Mouse (Mus musculus) heart, embryonic 14.5 days (tissue): ENCODE data around the gene Krt87. TPM values are rescaled to one million over a fixed set of nuclear protein-coding genes. Genes with fewer than 3 reads are reported as not detected.

ENCODE experiments used
- ATAC-seq: fragments of 200-750 bp; cut with Nextera tagmentation; 2 replicates; pipeline ENCODE4 v1.8.0; 2017; ENCODE audit warnings: low read depth, moderate TSS enrichment; ENCODE audit not compliant: insufficient number of reproducible peaks, insufficient read depth, low FRiP score
- H3K27ac ChIP-seq, 2 experiments: fragments of 200-500 bp in 1 of 2; fragments of 300-500 bp in 1 of 2; sonication (generic) in 1 of 2; replicated peaks in 1 of 2; 2 replicates each; pipeline ENCODE4 v1.5.1; 2012 to 2014; ENCODE audit warnings: low read depth in 2 of 2, low read length in 2 of 2, control low read depth in 1 of 2, mild to moderate bottlenecking in 1 of 2, mixed read lengths in 1 of 2; ENCODE audit not compliant: control insufficient read depth in 1 of 2, insufficient read depth in 1 of 2
- H3K27me3 ChIP-seq: fragments of 300-500 bp; sonication (generic); 2 replicates; pipeline ENCODE4 v1.6.1; 2014; ENCODE audit warnings: mild to moderate bottlenecking, low read length, control low read depth; ENCODE audit not compliant: control insufficient read depth, insufficient read depth
- H3K36me3 ChIP-seq: fragments of 300-500 bp; sonication (generic); 2 replicates; pipeline ENCODE4 v1.6.1; 2014; ENCODE audit warnings: mild to moderate bottlenecking, control low read depth, low read length, mixed read lengths; ENCODE audit not compliant: control insufficient read depth, insufficient read depth
- H3K4me1 ChIP-seq, 2 experiments: fragments of 200-500 bp in 1 of 2; fragments of 300-500 bp in 1 of 2; sonication (generic) in 1 of 2; 2 replicates each; pipeline ENCODE4 v1.6.1; 2012 to 2014; ENCODE audit warnings: low read length in 2 of 2, control low read depth in 1 of 2, mixed read lengths in 1 of 2; ENCODE audit not compliant: control insufficient read depth in 2 of 2, insufficient read depth in 2 of 2
- H3K4me2 ChIP-seq: fragments of 300-500 bp; sonication (generic); 2 replicates; pipeline ENCODE4 v1.6.1; 2014; ENCODE audit warnings: mild to moderate bottlenecking, low read length
- H3K4me3 ChIP-seq, 2 experiments: fragments of 200-500 bp in 1 of 2; fragments of 300-500 bp in 1 of 2; sonication (generic) in 1 of 2; 2 replicates each; pipeline ENCODE4 v1.5.1; 2012 to 2014; ENCODE audit warnings: low read length in 2 of 2, mild to moderate bottlenecking in 2 of 2, control low read depth in 1 of 2, low read depth in 1 of 2, moderate library complexity in 1 of 2; ENCODE audit not compliant: control insufficient read depth in 1 of 2, insufficient read depth in 1 of 2
- H3K9ac ChIP-seq: fragments of 300-500 bp; sonication (generic); 2 replicates; pipeline ENCODE4 v1.6.1; 2014; ENCODE audit warnings: mild to moderate bottlenecking, low read length
- H3K9me3 ChIP-seq: fragments of 300-500 bp; sonication (generic); 2 replicates; pipeline ENCODE4 v1.6.1; 2016; ENCODE audit warnings: low read length, control low read depth; ENCODE audit not compliant: control insufficient read depth
- WGBS: fragments of 180-500 bp; shearing (Covaris S2); extraction: QIAGEN DNeasy Blood & Tissue Kit; methylation state at CpG from one replicate; pipeline ENCODE4 v1.1.7; 2014; 5-methylcytosine and 5-hydroxymethylcytosine counted together
- polyA plus RNA-seq: library from polyadenylated mRNA; unstranded; fragments of >200 nt; fragmentation: Nextera tagmentation; extraction: Ambion mirVana; gene quantifications from 2 replicates; pipeline ENCODE4 v1.2.1, GENCODE M21; 2014

Krt87 gene
- polyA plus RNA-seq, 1 experiment from 2014 or later: not detected

DNA sequence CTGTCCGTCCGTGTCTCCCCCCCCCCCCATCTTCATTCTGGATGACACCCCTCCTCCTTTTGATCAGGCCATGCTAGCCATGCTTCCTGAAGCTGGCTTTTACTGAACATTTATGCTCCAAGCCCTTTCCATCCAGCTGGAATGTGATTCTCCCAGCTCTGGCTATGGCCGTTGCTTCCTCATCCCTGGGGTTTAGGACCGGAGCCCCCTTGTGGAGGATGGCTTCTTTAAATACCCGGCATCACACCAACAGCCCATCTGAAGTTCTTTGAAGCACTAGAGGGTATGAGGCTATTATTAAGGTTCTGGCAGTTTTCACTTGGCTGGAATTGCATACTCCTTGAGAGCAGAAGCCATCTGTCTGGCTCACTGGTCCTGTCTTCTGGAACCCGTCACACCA, 17.7 kb downstream of the Krt87 start:
- no peak for ATAC-seq
- no peaks in the 10 kb centered on the region for H3K9me3 ChIP-seq
- H3K27ac ChIP-seq: no peak overlapping the region
- H3K4me1 ChIP-seq: peaks cover 0 to 3% of the 10 kb centered on the region in 2 experiments; a peak in 1 of 4 replicates
- H3K9ac ChIP-seq: no peak overlapping the region
- WGBS: 30% methylated on average over 4 of the region's 6 CpGs
- no peak overlapping the region for H3K4me3 ChIP-seq
- H3K4me2 ChIP-seq: no peak overlapping the region
- H3K36me3 ChIP-seq: no peaks in the 10 kb centered on the region
- H3K27me3 ChIP-seq: no peaks in the 10 kb centered on the region; the same call in 1 of the 2 replicates

DNA sequence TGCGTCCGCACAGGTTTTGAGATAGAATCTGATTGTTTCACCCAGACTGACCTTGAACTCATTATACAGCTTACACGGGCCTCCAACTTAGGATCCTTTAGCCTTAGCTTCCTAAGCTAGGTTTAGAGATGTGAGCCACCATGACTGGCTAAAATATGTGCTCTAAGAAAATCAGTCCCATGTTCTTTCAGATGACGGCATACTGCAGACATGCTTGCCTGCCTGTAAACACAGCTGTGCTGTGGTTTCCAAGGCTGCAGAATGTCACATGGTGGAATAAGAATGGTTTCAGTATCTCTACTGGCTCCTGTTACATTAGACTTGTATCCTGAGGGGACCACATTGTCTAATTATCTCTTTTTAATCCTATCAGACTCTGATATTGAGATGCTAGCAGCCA, 19.7 kb downstream of the Krt87 start:
- H3K9me3 ChIP-seq: no peaks in the 10 kb centered on the region
- H3K4me2 ChIP-seq: no peak overlapping the region
- H3K36me3 ChIP-seq: no peaks in the 10 kb centered on the region
- no peaks in the 10 kb centered on the region for H3K4me1 ChIP-seq
- no peak overlapping the region for H3K4me3 ChIP-seq
- H3K27me3 ChIP-seq: peaks cover 11% of the 10 kb centered on the region
- H3K27ac ChIP-seq: no peak overlapping the region
- 76% methylated on average over 4 of the region's 4 CpGs for WGBS
- ATAC-seq: no peak
- H3K9ac ChIP-seq: no peak overlapping the region

GRCm38 (mm10) chr15:101414807-101415565, 23.6 kb downstream of the Krt87 start:
- Histone ChIP-seq H3K27ac (no peak overlapping the region), H3K9ac (no peak overlapping the region), H3K4me2 (no peak overlapping the region), H3K9me3 (no peaks in the 10 kb centered on the region), H3K4me3 (no peak overlapping the region), H3K4me1 (peaks cover 6% of the 10 kb centered on the region in 2 experiments; a peak in 3 of 4 replicates), H3K36me3 (no peaks in the 10 kb centered on the region), H3K27me3 (peaks cover 36% of the 10 kb centered on the region)
- no peak for ATAC-seq
- 38% methylated on average over 11 of the region's 11 CpGs for WGBS

DNA sequence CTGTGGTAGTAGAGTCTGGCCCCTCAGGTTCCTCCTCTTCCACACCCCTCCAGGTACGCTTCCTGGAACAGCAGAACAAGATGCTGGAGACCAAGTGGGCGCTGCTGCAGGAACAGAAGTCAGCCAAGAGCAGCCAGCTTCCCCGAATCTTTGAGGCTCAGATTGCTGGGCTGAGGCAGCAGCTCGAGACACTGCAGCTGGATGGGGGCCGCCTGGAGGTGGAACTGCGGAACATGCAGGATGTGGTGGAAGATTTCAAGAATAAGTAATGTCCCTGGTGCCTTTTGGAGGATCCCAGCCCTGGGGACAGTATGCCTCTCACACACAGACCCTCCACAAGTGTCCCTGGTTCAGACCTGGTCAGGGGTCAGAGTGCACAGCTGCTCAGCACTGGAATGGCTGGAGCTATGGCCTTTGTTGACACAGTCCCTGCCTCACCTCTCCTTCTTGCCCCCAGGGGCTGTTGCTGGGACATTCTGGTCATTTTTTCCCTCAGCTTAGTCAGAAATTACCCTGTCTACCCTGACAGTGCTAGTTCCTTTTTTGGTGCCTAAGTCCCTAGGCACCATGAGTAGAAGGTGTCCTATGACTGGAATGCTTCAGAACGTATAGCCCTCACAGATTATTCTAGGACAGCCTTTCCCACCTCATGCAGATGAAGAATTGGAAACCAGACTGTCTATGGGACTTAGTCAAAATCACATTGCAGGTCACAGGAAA, 24.5 kb downstream of the Krt87 start:
- H3K4me1 ChIP-seq: peaks cover 6% of the 10 kb centered on the region in 2 experiments; a peak in 3 of 4 replicates
- H3K27ac ChIP-seq: no peak overlapping the region
- H3K4me2 ChIP-seq: no peak overlapping the region
- H3K36me3 ChIP-seq: no peaks in the 10 kb centered on the region
- no peaks in the 10 kb centered on the region for H3K9me3 ChIP-seq
- H3K4me3 ChIP-seq: no peak overlapping the region
- no peak for ATAC-seq
- H3K27me3 ChIP-seq: peaks cover 36% of the 10 kb centered on the region
- 46% methylated on average over 7 of the region's 7 CpGs for WGBS
- H3K9ac ChIP-seq: no peak overlapping the region

- no peaks in the 10 kb centered on the region for H3K36me3 ChIP-seq
- no peak overlapping the region; a peak in 1 of 4 replicates for H3K4me3 ChIP-seq
- 28% methylated on average over 26 of the region's 31 CpGs for WGBS
- peaks cover 36% of the 10 kb centered on the region for H3K27me3 ChIP-seq
- H3K4me2 ChIP-seq: no peak overlapping the region
- no peak for ATAC-seq
- H3K9me3 ChIP-seq: no peaks in the 10 kb centered on the region
- no peak overlapping the region; the same call in 1 of the 2 replicates for H3K9ac ChIP-seq
- peaks cover 6% of the 10 kb centered on the region in 2 experiments; a peak in 3 of 4 replicates for H3K4me1 ChIP-seq
- no peak overlapping the region for H3K27ac ChIP-seq
Observed at GRCm38 (mm10) chr15:101412188-101412587, 26.4 kb downstream of the Krt87 start.

DNA sequence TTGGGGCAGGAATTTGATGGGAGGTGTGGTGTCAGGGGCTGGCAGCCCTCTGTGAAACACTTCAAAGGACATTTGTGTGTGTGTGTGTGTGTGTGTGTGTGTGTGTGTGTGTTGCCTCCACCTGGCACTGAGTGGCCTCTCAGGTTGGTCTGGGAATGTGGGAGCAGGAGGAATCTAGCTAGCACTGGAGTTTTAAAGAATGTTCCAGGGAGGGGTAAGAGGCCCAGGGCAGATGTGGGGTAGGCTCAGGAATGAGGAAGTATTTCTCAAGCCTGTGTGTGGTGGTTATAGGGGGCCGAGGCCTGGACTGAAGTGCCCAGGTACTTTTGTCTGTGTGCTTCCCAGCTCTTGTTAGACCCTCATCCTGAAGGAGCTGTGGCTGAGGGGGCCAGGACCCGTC, 27.8 kb downstream of the Krt87 start, which contains the start of gene Krt7:
TSS of gene Krt7 (plus strand) at position 269 of the 400 bp plus-strand sequence.
- no peak within 1 kb of the TSS; a peak in 1 of 4 replicates for H3K4me3 ChIP-seq
- no peaks in the 10 kb centered on the region for H3K36me3 ChIP-seq
- H3K4me1 ChIP-seq: peaks cover 6% of the 10 kb centered on the region in 2 experiments; a peak in 3 of 4 replicates
- WGBS: 27% methylated on average over 2 of the region's 2 CpGs
- ATAC-seq: no peak
- H3K9me3 ChIP-seq: no peaks in the 10 kb centered on the region
- H3K4me2 ChIP-seq: no peak within 1 kb of the TSS
- no peak within 1 kb of the TSS; the same call in 1 of the 2 replicates for H3K9ac ChIP-seq
- H3K27me3 ChIP-seq: peaks cover 36% of the 10 kb centered on the region
- no peak within 1 kb of the TSS for H3K27ac ChIP-seq

- Histone ChIP-seq H3K4me3 (no peak overlapping the region), H3K27ac (no peak overlapping the region), H3K4me2 (no peak overlapping the region), H3K27me3 (no peaks in the 10 kb centered on the region), H3K4me1 (peaks cover 4 to 5% of the 10 kb centered on the region in 2 experiments; a peak in 2 of 4 replicates), H3K36me3 (no peaks in the 10 kb centered on the region), H3K9me3 (no peaks in the 10 kb centered on the region), H3K9ac (no peak overlapping the region)
- no peak for ATAC-seq
- whole genome bisulfite sequencing: 79% methylated on average over 8 of the region's 8 CpGs
Observed at GRCm38 (mm10) chr15:101398269-101398668, 40.3 kb downstream of the Krt87 start.
